Mouse (Mus musculus) midbrain, postnatal 0 days (tissue): ENCODE results near the gene Olfr845. TPM values are rescaled to one million over a fixed set of nuclear protein-coding genes. Genes with fewer than 3 reads are reported as not detected.

Experiments
- ATAC-seq: fragments of 200-750 bp; cut with Nextera tagmentation; 2 replicates; pipeline ENCODE4 v1.8.0; 2017; ENCODE audit warnings: moderate number of reproducible peaks, mild to moderate bottlenecking, moderate TSS enrichment, moderate library complexity; ENCODE audit not compliant: low FRiP score
- DNase-seq: peaks from one replicate; pipeline ENCODE4 v3.0.0-alpha.2; 2015; ENCODE audit warnings: low spot score
- H3K27ac ChIP-seq: fragments of 300-500 bp; sonication (generic); 2 replicates; pipeline ENCODE4 v1.5.1; 2014; ENCODE audit warnings: low read depth, mild to moderate bottlenecking, low read length, mixed read lengths
- H3K27me3 ChIP-seq: fragments of 300-500 bp; sonication (generic); 2 replicates; pipeline ENCODE4 v1.6.1; 2014; ENCODE audit warnings: low read length, control low read depth, mixed read lengths; ENCODE audit not compliant: insufficient read depth
- H3K36me3 ChIP-seq: fragments of 300-500 bp; sonication (generic); 2 replicates; pipeline ENCODE4 v1.6.1; 2014; ENCODE audit warnings: low read length, control low read depth, mixed read lengths; ENCODE audit not compliant: insufficient read depth
- H3K4me1 ChIP-seq: fragments of 300-500 bp; sonication (generic); 2 replicates; pipeline ENCODE4 v1.6.1; 2014; ENCODE audit warnings: mild to moderate bottlenecking, control low read depth, antibody characterized with exemption, low read length, mixed read lengths; ENCODE audit not compliant: insufficient read depth
- H3K4me2 ChIP-seq: fragments of 300-500 bp; sonication (generic); 2 replicates; pipeline ENCODE4 v1.6.1; 2014; ENCODE audit warnings: low read depth, mild to moderate bottlenecking, low read length, mixed read lengths; ENCODE audit not compliant: poor library complexity, severe bottlenecking
- H3K4me3 ChIP-seq: fragments of 300-500 bp; sonication (generic); 2 replicates; pipeline ENCODE4 v1.5.1; 2014; ENCODE audit warnings: low read depth, mild to moderate bottlenecking, low read length, moderate library complexity
- H3K9ac ChIP-seq: fragments of 300-500 bp; sonication (generic); replicated peaks from 2 replicates; pipeline ENCODE4 v1.6.1; 2014; ENCODE audit warnings: mild to moderate bottlenecking, low read length, moderate library complexity, mixed read lengths; ENCODE audit not compliant: poor library complexity, severe bottlenecking
- H3K9me3 ChIP-seq: fragments of 300-500 bp; sonication (generic); 2 replicates; pipeline ENCODE4 v1.6.1; 2016; ENCODE audit warnings: low read length, control low read depth
- CTCF ChIP-seq: IDR thresholded peaks from 2 replicates; pipeline ENCODE4 v1.5.1; 2016; ENCODE audit warnings: antibody characterized with exemption, mild to moderate bottlenecking
- WGBS: fragments of 180-500 bp; shearing (Covaris S2); extraction: QIAGEN DNeasy Blood & Tissue Kit; methylation state at CpG from one replicate; pipeline ENCODE4 v1.1.7; 2014; 5-methylcytosine and 5-hydroxymethylcytosine counted together
- polyA plus RNA-seq: library from polyadenylated mRNA; unstranded; fragments of >200 nt; fragmentation: Nextera tagmentation; extraction: Ambion mirVana; gene quantifications from 2 replicates; pipeline ENCODE4 v1.2.1, GENCODE M21; 2015
- total RNA-seq: library from RNA; depleted of rRNA; stranded (reverse); fragments of >200 nt; gene quantifications from 2 replicates; pipeline ENCODE4 v1.2.3, GENCODE M21; 2014; rRNA removed

Olfr845 gene
- total RNA-seq (not detected in 2 replicates), polyA plus RNA-seq (not detected in 2 replicates)

- DNase-seq (no peak), ATAC-seq (no peak)
- TF ChIP-seq CTCF = no peak
- no peaks in the 10 kb centered on the region for H3K4me1 ChIP-seq
- no peak within 1 kb of the TSS for H3K4me3 ChIP-seq
- no peak within 1 kb of the TSS for H3K4me2 ChIP-seq
- peaks cover 13% of the 10 kb centered on the region; the same call in 1 of the 2 replicates for H3K9me3 ChIP-seq
- H3K36me3 ChIP-seq = no peaks in the 10 kb centered on the region
- WGBS = 78% methylated on average over 1 of the region's 1 CpGs
- no peaks in the 10 kb centered on the region for H3K27me3 ChIP-seq
- no peak within 1 kb of the TSS for H3K9ac ChIP-seq
- no peak within 1 kb of the TSS for H3K27ac ChIP-seq
These were observed at the start of gene Olfr845 for GRCm38 (mm10) chr9:19336157-19336556. Gene Olfr845 (plus strand): TSS chr9:19336457.

GRCm38 (mm10) chr9:19316047-19316446 lies 20.2 kb upstream of the Olfr845 start, which contains the start of gene Olfr844:
Gene Olfr844 (plus strand): TSS chr9:19316347.
- Histone ChIP-seq H3K4me2 (no peak within 1 kb of the TSS), H3K27ac (no peak within 1 kb of the TSS), H3K9ac (no peak within 1 kb of the TSS), H3K9me3 (peaks cover 23% of the 10 kb centered on the region), H3K4me3 (no peak within 1 kb of the TSS), H3K27me3 (no peaks in the 10 kb centered on the region), H3K36me3 (no peaks in the 10 kb centered on the region), H3K4me1 (no peaks in the 10 kb centered on the region)
- ATAC-seq = no peak
- TF ChIP-seq CTCF = no peak
- DNase-seq = no peak

GRCm38 (mm10) chr9:19363905-19364304 lies 27.6 kb downstream of the Olfr845 start, which contains the start of gene Olfr846:
Gene Olfr846 (minus strand): TSS chr9:19364005.
- 49% methylated on average over 1 of the region's 1 CpGs for WGBS
- Histone ChIP-seq H3K36me3 (no peaks in the 10 kb centered on the region), H3K27me3 (no peaks in the 10 kb centered on the region), H3K9ac (no peak within 1 kb of the TSS), H3K4me1 (no peaks in the 10 kb centered on the region), H3K9me3 (peaks cover 6% of the 10 kb centered on the region; the same call in 1 of the 2 replicates), H3K4me3 (no peak within 1 kb of the TSS), H3K4me2 (no peak within 1 kb of the TSS), H3K27ac (no peak within 1 kb of the TSS)
- TF ChIP-seq CTCF = no peak
- ATAC-seq (no peak), DNase-seq (no peak)

GRCm38 (mm10) chr9:19378569-19378968 lies 42.3 kb downstream of the Olfr845 start, which contains the start of gene Olfr847:
Gene Olfr847 (minus strand): TSS chr9:19378669.
- Histone ChIP-seq H3K9ac (no peak within 1 kb of the TSS), H3K4me2 (no peak within 1 kb of the TSS), H3K4me3 (no peak within 1 kb of the TSS), H3K27ac (no peak within 1 kb of the TSS), H3K4me1 (no peaks in the 10 kb centered on the region), H3K36me3 (no peaks in the 10 kb centered on the region), H3K9me3 (peaks cover 3% of the 10 kb centered on the region; the same call in 1 of the 2 replicates), H3K27me3 (no peaks in the 10 kb centered on the region)
- ATAC-seq = no peak
- 55% methylated on average over 1 of the region's 1 CpGs for WGBS
- TF ChIP-seq CTCF = no peak
- no peak for DNase-seq

Other genes with a start within 250 kb of the Olfr845 start
- not detected in 2 replicates for gene Olfr836, start 216.1 kb upstream of the Olfr845 start, total RNA-seq
- gene Olfr836, start 216.1 kb upstream of the Olfr845 start, polyA plus RNA-seq = not detected in 2 replicates
- not detected in 2 replicates for gene Olfr837, start 200.1 kb upstream of the Olfr845 start, total RNA-seq
- not detected in 2 replicates for gene Olfr837, start 200.1 kb upstream of the Olfr845 start, polyA plus RNA-seq
- gene Olfr839-ps1, start 159.1 kb upstream of the Olfr845 start, total RNA-seq = under 0.01 TPM in 1 of 2 replicates, not detected in the other
- not detected in 2 replicates for gene Olfr839-ps1, start 159.1 kb upstream of the Olfr845 start, polyA plus RNA-seq
- gene Olfr843, start 84.5 kb upstream of the Olfr845 start, total RNA-seq = not detected in 2 replicates
- not detected in 2 replicates for gene Olfr843, start 84.5 kb upstream of the Olfr845 start, polyA plus RNA-seq
- not detected in 2 replicates for gene Olfr844, start 20.1 kb upstream of the Olfr845 start, total RNA-seq
- not detected in 2 replicates for gene Olfr844, start 20.1 kb upstream of the Olfr845 start, polyA plus RNA-seq
- not detected in 2 replicates for gene Olfr846, start 27.5 kb downstream of the Olfr845 start, total RNA-seq
- not detected in 2 replicates for gene Olfr846, start 27.5 kb downstream of the Olfr845 start, polyA plus RNA-seq
- gene Olfr847, start 42.2 kb downstream of the Olfr845 start, total RNA-seq = not detected in 2 replicates
- not detected in 2 replicates for gene Olfr847, start 42.2 kb downstream of the Olfr845 start, polyA plus RNA-seq
- gene Olfr849, start 103.8 kb downstream of the Olfr845 start, total RNA-seq = not detected in 2 replicates
- not detected in 2 replicates for gene Olfr849, start 103.8 kb downstream of the Olfr845 start, polyA plus RNA-seq
- gene Olfr850, start 141.8 kb downstream of the Olfr845 start, total RNA-seq = not detected in 2 replicates
- gene Olfr850, start 141.8 kb downstream of the Olfr845 start, polyA plus RNA-seq = not detected in 2 replicates
- not detected in 2 replicates for gene Olfr851, start 156.8 kb downstream of the Olfr845 start, total RNA-seq
- gene Olfr851, start 156.8 kb downstream of the Olfr845 start, polyA plus RNA-seq = not detected in 2 replicates
- not detected in 2 replicates for gene Olfr853, start 204.6 kb downstream of the Olfr845 start, total RNA-seq
- gene Olfr853, start 204.6 kb downstream of the Olfr845 start, polyA plus RNA-seq = not detected in 2 replicates
- gene Olfr854, start 230.9 kb downstream of the Olfr845 start, total RNA-seq = not detected in 2 replicates
- not detected in 2 replicates for gene Olfr854, start 230.9 kb downstream of the Olfr845 start, polyA plus RNA-seq
- not detected in 2 replicates for gene Olfr855, start 246.2 kb downstream of the Olfr845 start, total RNA-seq
- gene Olfr855, start 246.2 kb downstream of the Olfr845 start, polyA plus RNA-seq = not detected in 2 replicates